Mouse (Mus musculus) lung, adult 2 months (tissue): Measurements from ENCODE around the gene Ptprm. TPM values are rescaled to one million over a fixed set of nuclear protein-coding genes. Genes with fewer than 3 reads are reported as not detected.

Source experiments
- DNase-seq: peaks from one replicate; pipeline ENCODE4 v3.0.0; 2022
- H3K4me1 ChIP-seq: fragments of 200-500 bp; 2 replicates; pipeline ENCODE4 v1.6.1; 2011; ENCODE audit warnings: low read length; ENCODE audit not compliant: control insufficient read depth, insufficient read depth
- H3K4me3 ChIP-seq: fragments of 200-500 bp; replicated peaks from 2 replicates; pipeline ENCODE3; 2011; ENCODE audit warnings: low read depth, mild to moderate bottlenecking, control low read depth, low read length; ENCODE audit errors: extremely low read depth
- CTCF ChIP-seq: fragments of 200-500 bp; IDR thresholded peaks from 2 replicates; pipeline ENCODE4 v1.5.1; 2011; ENCODE audit warnings: mild to moderate bottlenecking, low read length, control low read depth; ENCODE audit not compliant: insufficient read depth
- POLR2A ChIP-seq: fragments of 200-500 bp; IDR thresholded peaks from 2 replicates; pipeline ENCODE4 v1.6.1; 2011; ENCODE audit warnings: low read depth, mild to moderate bottlenecking, control low read depth, low read length, borderline replicate concordance; ENCODE audit errors: extremely low read depth
- WGBS: fragments of 180-500 bp; shearing (Covaris S2); methylation state at CpG from one replicate; pipeline ENCODE4 v1.1.7; 2018; 5-methylcytosine and 5-hydroxymethylcytosine counted together
- polyA plus RNA-seq: library from polyadenylated mRNA; depleted of rRNA; stranded (reverse); fragments of >200 nt; gene quantifications from 2 replicates; pipeline ENCODE4 v1.2.3, GENCODE M21; 2012

Gene Ptprm
- polyA plus RNA-seq, 1 experiment = 69.9 TPM

DNA sequence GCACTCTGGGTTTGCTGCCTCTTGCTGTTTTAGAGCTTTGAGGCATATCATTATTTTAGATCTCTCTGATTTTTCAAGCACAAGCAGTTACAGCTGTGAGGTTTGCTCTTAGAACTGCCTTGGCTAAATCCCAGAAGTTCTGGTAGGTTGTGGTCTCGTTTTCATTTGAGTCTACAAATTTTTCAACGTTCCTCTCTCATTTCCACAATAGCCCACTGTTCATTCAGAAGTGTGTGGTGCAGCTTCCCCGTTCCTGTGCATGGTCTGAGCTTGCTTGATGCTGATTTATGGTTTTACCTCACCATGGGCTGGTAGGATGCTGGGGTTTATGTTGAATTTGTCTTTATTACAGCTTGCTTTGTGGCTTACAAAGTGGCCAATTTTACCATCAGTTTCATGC lies 695.0 kb downstream of the Ptprm start:
- WGBS = 62% methylated on average over 3 of the region's 3 CpGs
- DNase-seq = no peak
- TF ChIP-seq CTCF (no peak), POLR2A (no peak)

DNA sequence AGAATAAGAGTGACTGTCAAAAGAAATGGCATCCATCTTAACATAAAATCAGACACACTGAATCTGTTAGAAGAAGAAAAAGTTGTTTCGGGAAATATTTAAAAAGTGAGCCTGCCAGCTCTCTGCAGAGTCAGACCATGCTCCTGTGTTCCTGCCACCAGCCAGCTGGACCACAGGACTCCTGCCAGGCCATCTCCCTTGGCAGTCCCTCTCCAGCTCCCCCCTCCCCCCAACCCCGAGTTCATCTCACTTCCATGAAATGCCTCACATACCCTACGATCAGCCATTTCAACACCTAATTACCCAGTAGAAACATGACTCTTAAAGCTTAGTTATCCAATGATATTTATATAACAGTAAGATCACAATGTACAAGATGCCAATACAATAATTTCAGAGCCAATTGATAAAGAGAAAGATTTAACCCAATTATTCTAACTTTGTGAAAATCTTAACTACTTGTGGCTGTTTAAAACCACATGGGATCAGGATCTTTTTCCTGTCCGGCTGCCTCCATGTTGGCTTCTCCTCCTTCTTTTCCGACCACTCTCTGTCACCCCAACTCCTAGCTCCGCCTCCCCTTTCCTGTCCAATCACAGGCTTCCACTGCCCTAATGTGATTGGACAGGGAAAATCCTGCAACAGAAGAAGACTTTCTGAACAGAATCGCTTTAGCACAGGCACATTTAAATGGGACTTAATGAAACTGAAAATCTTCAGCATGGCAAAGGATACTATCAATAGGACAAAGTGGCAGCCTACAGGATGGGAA lies 716.1 kb downstream of the Ptprm start:
- no peak overlapping the region for H3K4me3 ChIP-seq
- WGBS = 76% methylated on average over 7 of the region's 7 CpGs
- no peak for DNase-seq
- no peaks in the 10 kb centered on the region for H3K4me1 ChIP-seq
- no peak for TF ChIP-seq POLR2A
- TF ChIP-seq CTCF = no peak

More for the DNA sequence above, 695.0 kb downstream of the Ptprm start:
- Histone ChIP-seq H3K4me1 (no peaks in the 10 kb centered on the region), H3K4me3 (no peak overlapping the region)

DNA sequence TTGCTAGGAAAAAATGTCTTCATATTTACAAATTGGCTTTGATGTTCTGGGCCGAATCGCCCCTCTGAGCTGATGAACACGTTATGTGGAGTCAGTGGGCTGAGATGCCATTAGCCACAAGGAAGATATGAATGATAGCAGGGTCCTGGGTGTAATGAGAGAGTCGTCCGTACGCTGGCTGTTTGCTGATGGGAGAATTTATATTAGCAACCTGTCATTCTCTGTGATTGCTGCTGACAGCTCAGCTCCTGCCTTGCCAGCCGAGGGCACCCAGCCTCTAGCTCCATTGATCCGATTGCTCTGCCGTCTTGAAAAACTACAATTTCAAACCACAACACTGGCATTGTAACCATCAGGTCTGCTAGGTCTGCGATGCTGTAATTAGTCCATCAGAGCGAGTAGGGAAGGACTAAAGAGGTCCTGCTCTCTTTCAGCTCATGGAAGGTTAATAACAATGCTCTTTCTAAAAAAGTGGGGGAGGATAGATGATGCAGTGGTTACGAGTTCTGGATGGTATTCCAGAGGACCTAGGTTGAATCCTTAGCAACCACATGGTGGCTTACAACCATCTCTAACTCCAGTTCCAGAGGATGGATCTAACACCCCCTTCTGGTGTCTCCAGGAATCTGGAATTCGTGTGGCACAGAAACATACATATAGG lies 734.1 kb downstream of the Ptprm start:
- no peak for TF ChIP-seq POLR2A
- TF ChIP-seq CTCF = no peak
- Histone ChIP-seq H3K4me1 (no peaks in the 10 kb centered on the region), H3K4me3 (no peak overlapping the region)
- 82% methylated on average over 13 of the region's 13 CpGs for WGBS
- no peak for DNase-seq

DNA sequence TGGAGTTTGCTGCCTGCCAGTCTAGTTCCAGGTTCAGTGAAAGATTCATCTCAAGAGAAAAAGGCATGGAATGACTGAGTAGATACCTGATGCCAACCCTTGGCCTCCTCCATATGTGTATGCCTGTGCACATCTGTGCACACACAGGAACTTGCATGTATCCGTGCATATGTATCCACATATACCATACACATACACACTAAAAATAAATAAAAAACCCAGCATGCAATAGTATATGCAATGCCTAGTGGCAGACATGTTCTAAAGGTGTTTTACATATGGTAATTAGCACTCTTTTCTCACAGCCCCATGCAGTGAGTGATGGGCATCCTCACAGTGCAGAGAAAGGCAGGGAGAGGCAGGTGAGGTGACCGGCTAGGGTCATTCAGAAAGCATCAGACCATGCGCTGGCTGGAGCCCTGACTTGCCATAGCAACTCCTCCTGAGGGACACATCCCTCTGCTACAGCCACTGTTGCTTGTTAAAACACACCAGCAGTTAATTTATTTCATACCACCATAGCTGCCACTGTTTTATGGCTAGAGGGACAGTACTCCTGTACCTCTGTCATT lies 734.9 kb downstream of the Ptprm start:
- 88% methylated on average over 3 of the region's 3 CpGs for WGBS
- TF ChIP-seq POLR2A (no peak), CTCF (no peak)
- Histone ChIP-seq H3K4me3 (no peak overlapping the region), H3K4me1 (no peaks in the 10 kb centered on the region)
- DNase-seq = no peak
